Mouse (Mus musculus) lung, embryonic 14.5 days (tissue): ENCODE measurements at regions not wholly inside any gene's neighbourhood (a gene's known extent, or its start where the extent isn't known, plus 50 kb on each side); places are given as distances from the start of the nearest gene placed in this dataset.

Experiments used
- ATAC-seq: fragments of 200-750 bp; cut with Nextera tagmentation; 2 replicates; pipeline ENCODE4 v1.8.0; 2017; ENCODE audit warnings: mild to moderate bottlenecking, moderate TSS enrichment, moderate library complexity; ENCODE audit not compliant: insufficient read depth
- DNase-seq: peaks from one replicate; pipeline ENCODE4 v3.0.0-alpha.2; 2015
- H3K27ac ChIP-seq: fragments of 300-500 bp; sonication (generic); 2 replicates; pipeline ENCODE4 v1.5.1; 2014; ENCODE audit warnings: low read depth, mild to moderate bottlenecking, moderate library complexity
- H3K27me3 ChIP-seq: fragments of 300-500 bp; sonication (generic); 2 replicates; pipeline ENCODE4 v1.6.1; 2014; ENCODE audit warnings: low read length, control low read depth; ENCODE audit not compliant: insufficient read depth
- H3K36me3 ChIP-seq: fragments of 300-500 bp; sonication (generic); 2 replicates; pipeline ENCODE4 v1.6.1; 2014; ENCODE audit warnings: control low read depth; ENCODE audit not compliant: insufficient read depth
- H3K4me1 ChIP-seq: fragments of 300-500 bp; sonication (generic); 2 replicates; pipeline ENCODE4 v1.6.1; 2014; ENCODE audit warnings: antibody characterized with exemption, control low read depth; ENCODE audit not compliant: insufficient read depth
- H3K4me2 ChIP-seq: fragments of 300-500 bp; sonication (generic); 2 replicates; pipeline ENCODE4 v1.6.1; 2014; ENCODE audit warnings: mild to moderate bottlenecking
- H3K4me3 ChIP-seq: fragments of 300-500 bp; sonication (generic); 2 replicates; pipeline ENCODE4 v1.5.1; 2014; ENCODE audit warnings: low read depth, low read length
- H3K9ac ChIP-seq: fragments of 300-500 bp; sonication (generic); 2 replicates; pipeline ENCODE4 v1.6.1; 2014
- H3K9me3 ChIP-seq: fragments of 300-500 bp; sonication (generic); 2 replicates; pipeline ENCODE4 v1.6.1; 2016; ENCODE audit warnings: low read depth, low read length, control low read depth
- CTCF ChIP-seq: IDR thresholded peaks from 2 replicates; pipeline ENCODE4 v1.5.1; 2016; ENCODE audit warnings: antibody characterized with exemption, low read depth
- WGBS: fragments of 180-500 bp; shearing (Covaris S2); extraction: QIAGEN DNeasy Blood & Tissue Kit; methylation state at CpG from one replicate; pipeline ENCODE4 v1.1.7; 2014; 5-methylcytosine and 5-hydroxymethylcytosine counted together

DNA sequence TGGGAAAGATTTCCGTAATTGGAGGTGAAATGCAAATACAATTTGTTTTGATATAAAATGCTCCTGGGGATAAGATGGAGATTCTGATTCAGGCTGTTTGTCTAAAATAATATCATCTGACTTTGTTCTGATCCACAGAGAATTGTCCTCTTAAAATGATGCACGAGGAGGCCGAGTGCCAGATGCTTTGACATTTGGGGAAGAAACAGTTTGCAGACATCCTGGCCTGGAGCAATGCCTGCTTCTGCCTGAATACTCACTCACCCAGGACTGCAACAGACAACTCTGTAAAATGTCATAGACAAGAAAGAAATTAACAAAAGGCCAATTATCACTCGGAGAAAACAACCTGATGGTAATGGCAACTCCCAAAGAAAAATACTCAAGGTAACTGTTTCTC, 1225.1 kb downstream of the 9330182O14Rik start:
- no peaks in the 10 kb centered on the region for H3K36me3 ChIP-seq
- H3K27ac ChIP-seq: no peak overlapping the region
- no peak overlapping the region for H3K9ac ChIP-seq
- H3K27me3 ChIP-seq: no peaks in the 10 kb centered on the region
- 80% methylated on average over 4 of the region's 4 CpGs for WGBS
- no peaks in the 10 kb centered on the region for H3K4me1 ChIP-seq
- no peak for TF ChIP-seq CTCF
- H3K4me3 ChIP-seq: no peak overlapping the region
- DNase-seq (no peak), ATAC-seq (no peak)
- no peak overlapping the region for H3K4me2 ChIP-seq
- no peaks in the 10 kb centered on the region for H3K9me3 ChIP-seq

DNA sequence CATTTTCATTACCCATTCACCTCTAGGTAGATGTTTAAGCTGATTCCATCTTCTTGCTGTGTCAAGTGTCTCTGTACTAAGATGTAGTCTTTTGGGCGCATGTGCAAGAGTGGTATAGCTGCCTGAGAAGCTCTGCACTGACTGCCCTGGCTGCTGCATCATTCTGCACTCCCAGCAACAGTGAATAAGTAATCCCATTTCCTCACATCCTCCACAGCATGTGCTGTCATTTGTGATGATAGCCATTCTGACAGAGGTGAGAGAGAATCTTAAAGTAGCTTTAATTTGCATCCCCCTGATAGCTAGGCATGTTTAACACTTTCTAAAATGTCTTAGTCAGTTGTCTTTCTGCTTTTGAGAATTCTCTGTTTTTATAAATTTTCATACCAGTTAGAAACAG, 1240.5 kb downstream of the 9330182O14Rik start:
- 65% methylated on average over 1 of the region's 1 CpGs for WGBS
- DNase-seq (no peak), ATAC-seq (no peak)
- no peaks in the 10 kb centered on the region for H3K27me3 ChIP-seq
- H3K4me3 ChIP-seq: no peak overlapping the region
- no peak overlapping the region for H3K27ac ChIP-seq
- no peak for TF ChIP-seq CTCF
- no peak overlapping the region for H3K4me2 ChIP-seq
- no peaks in the 10 kb centered on the region for H3K9me3 ChIP-seq
- no peak overlapping the region for H3K9ac ChIP-seq
- H3K4me1 ChIP-seq: no peaks in the 10 kb centered on the region
- H3K36me3 ChIP-seq: no peaks in the 10 kb centered on the region

GRCm38 (mm10) chr15:41375906-41376305, 1241.7 kb downstream of the 9330182O14Rik start:
- Histone ChIP-seq H3K36me3 (no peaks in the 10 kb centered on the region), H3K27me3 (no peaks in the 10 kb centered on the region), H3K9me3 (no peaks in the 10 kb centered on the region), H3K9ac (no peak overlapping the region), H3K4me2 (no peak overlapping the region), H3K4me1 (no peaks in the 10 kb centered on the region), H3K4me3 (no peak overlapping the region), H3K27ac (no peak overlapping the region)
- DNase-seq (no peak), ATAC-seq (no peak)
- WGBS: 59% methylated on average over 4 of the region's 4 CpGs
- TF ChIP-seq CTCF: no peak

- Histone ChIP-seq H3K9ac (no peak overlapping the region), H3K4me2 (no peak overlapping the region), H3K9me3 (no peaks in the 10 kb centered on the region), H3K4me3 (no peak overlapping the region), H3K27ac (no peak overlapping the region), H3K27me3 (no peaks in the 10 kb centered on the region), H3K4me1 (no peaks in the 10 kb centered on the region), H3K36me3 (no peaks in the 10 kb centered on the region)
- ATAC-seq (no peak), DNase-seq (no peak)
- TF ChIP-seq CTCF: no peak
- 87% methylated on average over 5 of the region's 5 CpGs for WGBS
Measured at GRCm38 (mm10) chr15:41379637-41380036, 1245.5 kb downstream of the 9330182O14Rik start.

DNA sequence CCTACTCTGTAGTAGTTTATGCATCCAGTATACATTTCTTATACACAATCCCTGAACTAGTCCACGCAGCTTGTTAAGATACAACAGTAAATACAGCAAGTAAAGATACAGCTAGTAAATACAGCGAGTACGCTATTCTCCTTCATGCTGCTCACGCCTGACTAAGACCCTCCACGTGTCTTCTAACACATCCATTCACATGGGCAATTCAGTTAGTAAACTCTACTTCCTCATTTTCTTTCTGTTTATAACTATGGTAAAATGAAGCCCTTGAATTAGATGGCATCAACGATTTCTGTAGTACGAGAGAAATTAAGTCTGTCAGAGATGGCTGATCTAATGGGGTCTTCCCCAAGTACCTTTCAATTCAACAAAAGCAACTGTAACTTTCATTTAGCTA, 1246.3 kb downstream of the 9330182O14Rik start:
- no peak overlapping the region for H3K9ac ChIP-seq
- no peak overlapping the region for H3K27ac ChIP-seq
- H3K4me2 ChIP-seq: no peak overlapping the region
- no peaks in the 10 kb centered on the region for H3K9me3 ChIP-seq
- TF ChIP-seq CTCF: no peak
- WGBS: 91% methylated on average over 7 of the region's 7 CpGs
- DNase-seq (no peak), ATAC-seq (no peak)
- no peaks in the 10 kb centered on the region for H3K4me1 ChIP-seq
- H3K4me3 ChIP-seq: no peak overlapping the region
- no peaks in the 10 kb centered on the region for H3K27me3 ChIP-seq
- no peaks in the 10 kb centered on the region for H3K36me3 ChIP-seq

DNA sequence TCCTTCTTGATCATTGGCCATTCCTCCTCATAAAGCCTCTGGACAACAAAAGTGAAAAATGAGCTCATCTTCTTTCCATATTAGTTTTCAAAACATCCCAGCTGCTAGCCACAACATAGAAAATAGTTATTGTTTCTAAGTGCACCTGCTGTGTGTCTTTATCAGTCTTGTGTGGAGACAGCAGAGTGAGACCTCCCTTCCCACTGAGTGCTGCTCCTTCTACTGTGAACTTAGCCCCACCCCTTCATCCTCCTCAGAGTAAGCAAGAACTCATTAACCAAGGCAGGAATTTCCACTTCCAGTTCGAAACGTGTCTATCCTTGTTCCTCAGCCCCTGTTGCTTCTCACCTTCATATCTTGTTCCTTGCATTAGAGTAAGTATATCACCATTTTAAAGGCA, 1256.5 kb downstream of the 9330182O14Rik start:
- Histone ChIP-seq H3K4me2 (no peak overlapping the region), H3K4me1 (no peaks in the 10 kb centered on the region), H3K36me3 (no peaks in the 10 kb centered on the region), H3K27ac (no peak overlapping the region), H3K9ac (no peak overlapping the region), H3K4me3 (no peak overlapping the region), H3K9me3 (no peaks in the 10 kb centered on the region), H3K27me3 (no peaks in the 10 kb centered on the region)
- WGBS: 17% methylated on average over 2 of the region's 2 CpGs
- DNase-seq (no peak), ATAC-seq (no peak)
- no peak for TF ChIP-seq CTCF
